Mouse (Mus musculus): ENCODE data around the gene Psip1.
"Not testable (repeated sequence)": the region's sequence is repeated elsewhere in the genome, so short reads cannot be mapped to it uniquely, and the experiment has no call there.

Psip1 gene

DNA sequence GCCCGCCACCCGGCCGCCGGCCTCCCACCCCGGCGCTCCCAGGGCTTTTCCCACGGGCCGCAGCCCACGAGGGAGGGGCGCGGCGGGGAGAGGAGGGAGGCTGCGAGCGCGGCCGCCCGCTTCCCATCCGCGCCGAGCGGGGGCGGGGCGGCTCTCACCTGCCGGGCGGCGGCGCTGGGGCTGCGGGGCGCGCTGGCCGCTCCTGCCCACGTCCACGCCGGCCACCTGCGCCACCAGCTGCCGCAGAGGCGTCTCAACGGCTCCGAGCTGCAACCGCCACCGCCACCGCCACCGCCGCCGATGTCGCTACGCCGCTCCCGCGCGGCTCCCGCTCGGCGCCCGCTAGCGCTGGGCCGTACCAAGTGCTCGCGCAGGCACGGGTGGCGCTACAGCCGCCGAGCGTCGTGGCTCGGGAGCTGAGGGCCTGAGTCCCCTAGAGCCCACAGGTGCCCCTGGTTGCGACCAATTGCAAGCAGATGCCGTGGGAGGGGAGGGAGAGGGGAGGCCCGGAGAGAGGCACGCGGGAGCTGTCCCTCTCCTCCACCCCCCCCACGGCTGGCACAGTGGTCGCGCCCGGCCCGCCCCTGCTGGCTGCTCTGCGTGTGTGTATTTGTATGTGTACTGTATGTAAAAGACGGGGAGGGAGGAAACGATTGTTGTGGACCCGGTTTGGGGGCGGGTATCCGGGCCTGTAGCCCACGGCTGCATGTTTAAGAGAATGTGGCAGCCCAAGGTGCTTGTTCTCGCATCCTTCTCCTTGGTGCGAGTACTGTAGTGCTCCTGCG lies at the start of gene Psip1:
Gene Psip1 (minus strand): TSS at position 343 of the 785 bp plus-strand sequence.
- peak; percentile 57 for DNase-seq (ENCODE audit: low spot score)

DNA sequence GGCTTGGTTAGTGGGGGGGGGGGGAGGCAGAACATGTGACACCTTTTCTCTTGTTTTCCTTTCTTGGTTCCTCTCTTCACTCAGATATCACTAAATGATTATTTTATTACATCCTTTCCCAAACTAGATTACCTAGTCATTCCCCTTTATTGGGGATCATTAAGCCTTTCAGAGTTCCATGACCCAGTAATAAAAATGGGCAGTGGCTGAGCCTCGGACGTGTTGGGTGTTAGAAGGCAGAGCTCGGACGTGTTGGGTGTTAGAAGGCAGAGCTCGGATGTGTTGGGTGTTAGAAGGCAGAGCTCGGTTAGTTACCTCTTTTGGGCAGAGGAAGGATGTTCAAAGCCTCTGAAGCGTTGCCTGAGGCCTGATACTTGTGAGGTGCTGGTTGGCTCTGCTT lies 47.8 kb upstream of the Psip1 start:
- no peak for DNase-seq (ENCODE audit: low spot score)

DNA sequence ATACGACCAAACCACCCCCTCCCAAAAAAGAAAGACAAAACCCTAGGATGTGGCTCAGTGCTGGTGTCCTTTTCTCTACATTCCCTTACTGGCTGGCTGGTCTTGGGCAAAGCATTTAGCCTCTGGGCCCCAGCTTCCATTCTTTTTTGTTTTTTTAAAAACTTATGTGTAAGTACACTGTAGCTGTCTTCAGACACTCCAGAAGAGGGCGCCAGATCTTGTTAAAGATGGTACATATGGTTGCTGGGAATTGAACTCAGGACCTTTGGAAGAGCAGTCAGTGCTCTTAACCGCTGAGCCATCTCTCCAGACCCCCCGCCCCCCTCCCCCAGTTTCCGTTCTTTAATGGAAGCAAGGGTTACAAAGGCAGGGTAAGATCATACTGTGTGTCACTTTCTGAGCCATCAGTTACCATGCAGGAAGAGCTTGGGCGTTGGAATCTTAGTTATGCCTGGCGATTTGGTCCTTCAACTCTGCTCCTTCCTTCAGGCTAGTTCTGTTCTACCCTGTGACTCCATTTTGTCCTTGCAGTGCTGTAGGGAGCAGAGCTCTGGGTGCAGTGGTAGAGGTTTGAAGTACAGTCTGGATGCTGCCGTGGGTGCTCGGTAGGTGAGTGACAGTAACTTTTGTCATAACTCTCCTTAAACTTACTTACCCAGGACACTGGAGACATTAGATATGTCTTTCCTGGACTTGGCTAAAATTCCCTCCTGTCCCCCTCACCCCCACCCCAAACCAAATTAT lies 47.1 kb upstream of the Psip1 start:
- DNase-seq (ENCODE audit: low spot score) = no peak

DNA sequence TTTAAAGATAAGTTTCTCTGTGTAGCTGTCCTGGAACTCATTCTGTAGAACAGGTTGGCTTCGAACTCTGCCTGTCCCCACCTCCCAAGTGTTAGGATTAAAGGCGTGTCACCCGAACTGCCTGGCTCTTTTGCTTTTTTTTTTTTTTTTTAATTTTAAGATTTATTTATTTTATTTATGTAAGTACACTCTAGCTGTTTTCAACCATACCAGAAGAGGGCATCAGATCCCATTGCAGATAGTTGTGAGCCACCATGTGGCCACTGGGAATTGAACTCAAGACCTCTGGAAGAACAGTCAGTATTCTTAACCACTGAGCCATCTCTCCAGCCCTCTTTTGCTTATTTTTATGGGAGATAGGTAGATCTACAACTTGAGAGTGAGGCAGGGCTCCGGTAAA lies 43.8 kb upstream of the Psip1 start:
- not testable (repeated sequence) for DNase-seq (ENCODE audit: low spot score)

DNA sequence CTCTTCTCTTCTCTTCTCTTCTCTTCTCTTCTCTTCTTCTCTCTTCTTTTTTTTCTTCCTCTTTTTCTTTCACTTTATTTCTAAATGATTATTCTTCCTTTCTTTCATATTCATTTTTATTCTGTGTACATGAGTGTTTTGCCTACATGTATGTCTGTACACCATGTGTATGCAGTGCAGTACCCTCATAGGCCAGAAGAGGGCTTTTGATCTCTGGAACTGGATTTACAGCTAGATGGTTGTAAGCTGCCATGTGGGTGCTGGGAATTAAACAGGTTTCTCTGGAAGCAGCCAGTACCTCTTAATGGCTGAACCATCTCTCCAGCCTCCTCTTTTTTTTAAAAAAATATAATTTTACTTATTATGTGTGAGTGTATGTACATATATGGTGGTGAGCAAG lies 41.7 kb upstream of the Psip1 start:
- no peak for DNase-seq (ENCODE audit: low spot score)

DNA sequence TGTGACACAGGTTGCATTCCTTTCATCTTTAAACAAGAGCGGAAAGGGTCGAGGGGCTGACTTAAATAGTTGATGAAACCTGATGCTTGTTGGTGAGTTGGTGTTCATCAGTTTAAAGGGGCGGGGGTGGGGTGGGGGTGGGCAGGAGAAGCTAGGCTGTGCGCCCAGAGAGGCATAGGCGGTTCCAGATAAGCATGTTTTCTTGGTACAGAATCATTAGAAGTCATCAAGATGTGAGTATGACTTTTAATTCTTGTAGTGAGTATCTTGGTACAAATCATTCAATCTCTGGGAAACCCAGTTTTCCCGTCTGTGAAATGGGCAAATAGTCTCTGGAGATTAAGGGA lies 40.7 kb upstream of the Psip1 start:
- DNase-seq (ENCODE audit: low spot score) = no peak

DNA sequence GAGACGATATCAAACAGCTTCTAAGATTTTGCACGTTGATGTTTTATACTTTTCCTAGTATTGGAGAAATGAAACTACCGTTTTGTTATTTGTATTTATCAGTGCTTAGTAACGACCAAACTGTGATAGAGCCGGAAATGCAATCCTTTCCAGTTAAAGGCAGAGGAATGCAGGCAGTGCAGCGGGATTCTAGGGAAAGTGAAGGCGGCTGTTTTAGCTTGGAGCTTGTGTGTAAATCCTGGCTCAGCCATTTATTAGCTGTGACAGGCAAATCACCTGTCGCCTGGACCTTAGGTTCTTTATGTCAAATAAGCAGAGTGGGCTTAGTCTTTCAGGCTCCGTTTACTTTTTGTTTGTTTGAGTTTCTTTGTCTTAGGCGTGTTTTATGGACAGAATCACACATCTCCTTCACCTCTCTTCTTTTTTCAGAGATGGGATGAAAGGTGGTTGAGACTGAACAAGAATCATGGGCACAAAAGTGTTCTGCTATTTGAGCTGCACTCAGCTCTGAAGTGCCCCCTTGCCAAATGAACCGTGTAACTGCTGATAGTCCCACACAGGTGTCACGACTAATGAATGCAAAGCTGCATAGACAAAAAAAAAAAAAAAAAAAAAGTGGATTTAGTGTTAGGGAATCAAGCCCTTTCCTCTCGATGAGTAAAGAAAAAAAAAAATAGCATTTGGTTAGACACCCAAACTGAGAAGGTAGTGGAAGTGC lies 40.2 kb upstream of the Psip1 start:
- no peak for DNase-seq (ENCODE audit: low spot score)

DNA sequence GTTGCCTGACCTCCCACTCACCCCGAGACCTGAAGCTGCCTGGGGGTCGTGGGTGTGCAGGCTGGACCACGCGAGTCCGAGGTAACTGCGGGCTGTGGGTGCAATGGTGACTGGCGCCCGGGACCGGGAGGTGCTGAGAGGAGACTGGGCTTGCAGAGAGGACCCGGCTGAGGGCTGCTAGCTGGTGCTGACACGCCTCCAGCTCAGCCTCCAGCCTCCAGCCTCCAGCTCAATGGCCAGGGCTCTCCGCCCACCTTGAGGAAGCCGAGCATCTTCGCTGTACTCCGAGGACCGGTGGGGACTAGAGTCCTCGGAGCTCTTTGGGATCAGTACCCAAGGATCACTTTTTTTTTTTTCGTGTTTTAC lies 39.4 kb upstream of the Psip1 start:
- peak; percentile 43 for DNase-seq (ENCODE audit: low spot score)

DNA sequence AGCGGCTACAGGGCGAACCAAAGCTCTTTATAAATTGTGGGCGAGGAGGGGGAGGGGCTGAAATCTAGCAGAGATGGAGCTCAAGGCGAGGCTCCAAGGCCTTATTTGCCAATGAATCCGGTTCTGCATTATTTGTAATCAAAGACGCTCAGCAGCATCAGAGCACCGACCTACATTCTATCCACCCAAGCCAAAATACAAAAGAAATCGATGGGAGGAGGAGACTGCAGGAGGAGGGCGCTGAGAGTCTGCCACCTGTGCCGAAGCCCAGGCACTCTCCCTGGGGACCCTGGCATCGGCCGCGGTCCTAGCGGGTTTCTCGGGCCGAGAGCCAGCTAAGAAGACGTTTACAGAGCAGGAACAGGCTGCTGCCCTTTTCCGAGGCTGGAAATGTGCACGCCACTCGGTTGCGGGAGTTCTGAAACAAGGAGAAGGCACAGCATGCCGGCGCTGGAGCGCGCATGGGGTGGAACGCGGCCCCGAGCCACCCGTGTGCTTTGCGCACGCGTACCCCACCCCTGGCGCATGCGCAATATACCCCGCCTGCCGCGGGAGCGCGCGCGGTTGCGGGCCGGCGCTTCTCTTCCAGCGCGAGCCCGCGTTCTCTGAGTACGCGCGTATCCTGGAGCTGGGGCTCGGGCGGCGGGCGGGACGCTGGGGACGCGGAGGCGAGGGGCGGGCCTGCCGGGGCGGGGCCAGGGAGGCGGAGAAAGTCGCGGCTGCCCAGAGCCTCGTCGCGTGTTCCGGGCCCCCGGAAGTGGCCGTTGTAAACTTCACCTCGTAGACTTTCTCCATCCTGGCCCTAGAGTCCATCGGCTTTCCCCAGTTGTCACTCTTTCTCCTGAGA lies 38.8 kb upstream of the Psip1 start, which contains the start of gene Ccdc171:
Gene Ccdc171 (plus strand): TSS at position 703 of the 847 bp plus-strand sequence.
- peak; percentile 93 for DNase-seq (ENCODE audit: low spot score)

DNA sequence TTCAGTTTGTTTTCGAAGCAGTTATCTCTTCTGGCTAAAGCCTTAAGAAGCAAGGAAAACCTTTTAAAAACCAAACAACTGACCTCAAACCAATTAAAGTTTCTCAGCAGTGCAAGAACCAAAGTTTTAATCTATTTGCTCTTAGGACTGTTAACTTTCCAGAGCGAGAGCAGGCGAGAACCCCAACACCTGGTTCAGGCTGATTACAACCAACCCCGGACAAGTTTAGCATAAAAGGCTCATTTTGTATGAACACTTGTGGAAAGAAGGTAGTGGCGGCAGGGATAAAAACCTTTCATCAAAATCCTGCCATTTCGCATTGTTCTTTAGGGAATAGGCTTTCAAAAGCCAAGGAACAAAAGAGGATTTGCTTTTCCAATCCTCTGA lies 38.2 kb upstream of the Psip1 start:
- no peak for DNase-seq (ENCODE audit: low spot score)

DNA sequence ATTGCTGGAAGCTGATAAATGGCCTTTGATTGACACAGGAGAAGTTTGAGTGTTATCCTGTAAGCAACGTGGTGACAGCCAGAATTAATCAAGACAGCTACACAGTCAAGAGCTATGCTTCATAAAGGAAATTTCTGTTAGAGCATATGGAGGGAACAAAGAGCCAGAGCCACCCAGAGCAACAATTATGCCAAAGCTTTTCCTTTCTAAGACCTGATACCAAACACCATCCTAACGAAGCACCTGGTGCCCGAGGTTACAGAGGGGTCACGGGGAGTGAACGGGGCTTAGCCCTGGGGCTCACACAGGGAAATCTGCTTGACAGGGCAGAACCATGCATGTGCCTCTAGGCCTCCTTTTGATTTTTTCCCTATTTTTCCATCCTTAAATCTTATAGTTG lies 35.8 kb upstream of the Psip1 start:
- DNase-seq (ENCODE audit: low spot score) = no peak

DNA sequence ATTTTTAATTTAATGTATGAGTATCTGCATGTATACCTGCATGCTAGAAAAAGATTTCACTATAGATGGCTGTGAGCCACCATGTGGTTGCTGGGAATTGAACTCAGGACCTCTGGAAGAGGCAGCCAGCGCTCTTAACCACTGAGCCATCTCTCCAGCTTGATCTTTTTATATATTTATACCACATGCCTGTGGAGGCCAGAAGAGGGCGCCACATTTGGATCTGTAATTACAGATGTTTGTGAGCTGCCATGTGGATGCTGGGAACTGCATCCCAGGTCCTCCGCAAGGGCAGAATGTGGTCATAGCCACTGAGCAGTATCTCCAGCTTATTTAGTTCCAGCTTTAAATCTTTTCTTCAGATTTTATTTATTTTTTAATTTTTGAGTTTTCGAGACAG lies 34.0 kb upstream of the Psip1 start:
- no peak for DNase-seq (ENCODE audit: low spot score)

DNA sequence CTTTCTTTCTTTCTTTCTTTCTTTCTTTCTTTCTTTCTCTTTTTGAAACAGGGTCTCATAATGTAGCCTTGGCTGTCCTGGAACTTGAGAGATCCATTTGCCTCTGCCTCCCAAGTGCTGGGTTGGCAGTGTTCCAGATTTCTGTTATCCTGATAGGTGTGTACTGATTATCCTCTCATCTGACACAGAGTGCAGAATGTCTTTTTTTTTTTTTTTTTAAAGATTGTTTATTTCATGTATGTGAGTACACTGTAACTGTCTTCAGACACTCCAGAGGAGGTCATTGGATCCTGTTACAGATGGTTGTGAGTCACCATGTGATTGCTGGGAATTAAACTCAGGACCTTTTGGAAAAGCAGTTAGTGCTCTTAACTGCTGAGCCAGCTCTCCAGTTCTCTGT lies 33.5 kb upstream of the Psip1 start:
- DNase-seq (ENCODE audit: low spot score) = no peak

DNA sequence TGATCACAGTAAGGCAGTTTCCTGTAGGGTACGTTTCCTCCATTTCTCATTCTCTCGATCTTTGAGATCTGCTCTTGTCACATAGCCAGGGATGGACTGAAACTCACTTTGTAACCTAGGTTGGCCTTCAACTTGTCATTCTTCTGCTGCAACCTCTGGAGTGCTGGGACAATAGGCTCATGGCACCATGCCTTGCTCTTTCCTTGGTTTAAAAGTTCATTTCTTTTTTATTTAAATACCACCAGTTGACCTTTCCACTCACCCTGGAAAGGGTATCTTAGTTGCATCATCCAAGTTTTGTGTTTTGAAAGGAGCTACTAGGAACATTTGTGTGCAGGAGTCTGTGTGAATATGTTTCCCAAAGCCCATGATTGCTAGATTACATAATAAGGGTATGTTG lies 32.9 kb upstream of the Psip1 start:
- DNase-seq (ENCODE audit: low spot score) = no peak

DNA sequence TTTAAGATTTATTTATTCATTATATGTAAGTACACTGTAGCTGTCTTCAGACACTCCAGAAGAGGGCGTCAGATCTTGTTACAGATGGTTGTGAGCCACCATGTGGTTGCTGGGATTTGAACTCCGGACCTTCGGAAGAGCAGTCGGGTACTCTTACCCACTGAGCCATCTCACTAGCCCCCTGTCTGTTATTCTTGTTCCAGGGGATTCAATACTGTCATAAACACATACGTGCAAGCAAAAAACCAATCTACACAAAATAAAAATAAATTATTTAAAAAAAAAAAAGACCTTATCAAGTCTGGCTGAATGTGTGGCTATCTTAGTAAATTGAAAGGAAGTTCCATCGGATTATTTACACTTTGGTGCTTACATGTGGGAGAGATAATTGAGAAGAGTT lies 29.9 kb upstream of the Psip1 start:
- DNase-seq (ENCODE audit: low spot score) = not testable (repeated sequence)

DNA sequence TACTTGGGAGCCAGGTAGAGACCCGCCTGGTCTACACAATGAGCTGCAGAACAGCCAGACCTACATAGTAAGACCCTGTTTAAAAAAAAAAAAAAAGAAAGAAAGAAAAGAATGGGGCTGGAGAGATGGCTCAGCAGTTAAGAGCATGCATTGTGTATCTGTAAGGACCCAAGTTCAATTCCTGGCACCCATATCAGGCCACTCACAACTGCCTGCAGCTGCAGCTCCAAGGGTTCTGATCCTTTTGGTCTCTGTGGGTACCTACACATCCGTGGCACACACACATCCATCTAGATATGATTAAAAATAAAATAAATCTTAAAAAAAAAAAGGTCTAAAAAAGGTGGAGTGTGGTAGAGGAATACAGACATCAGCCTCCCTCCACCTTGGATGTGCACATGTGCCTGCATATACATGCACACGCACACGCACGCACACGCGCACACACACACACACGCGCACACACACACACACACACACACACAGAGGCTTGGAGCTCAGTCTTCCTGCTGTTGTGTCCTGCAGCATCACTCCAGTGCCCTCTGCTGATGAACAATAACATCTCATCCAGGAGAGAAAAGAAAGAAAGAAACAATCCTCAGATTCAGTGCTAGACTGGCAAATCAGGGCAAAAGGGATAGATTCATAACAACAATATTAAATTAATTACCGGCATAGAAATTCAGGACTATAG lies 28.9 kb upstream of the Psip1 start:
- DNase-seq (ENCODE audit: low spot score) = no peak

DNA sequence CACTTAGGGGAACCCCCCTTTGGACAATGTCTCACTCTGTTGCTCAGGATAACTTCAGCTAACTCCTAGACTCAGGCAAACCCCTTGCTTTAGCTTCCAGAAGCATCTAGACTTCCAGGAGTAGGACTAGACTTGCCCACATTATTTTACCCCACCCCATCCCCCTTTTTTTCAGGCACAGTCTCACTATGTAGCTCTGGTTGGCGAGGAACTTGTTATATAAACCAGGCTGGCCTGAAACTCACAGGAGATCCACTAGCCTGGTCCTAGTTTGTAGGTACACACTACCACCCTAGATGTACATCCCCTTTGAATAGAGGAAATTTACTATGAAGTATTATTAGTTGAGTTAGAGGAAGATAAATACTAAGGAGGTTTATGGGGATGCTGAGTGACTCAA lies 27.9 kb upstream of the Psip1 start:
- no peak for DNase-seq (ENCODE audit: low spot score)

DNA sequence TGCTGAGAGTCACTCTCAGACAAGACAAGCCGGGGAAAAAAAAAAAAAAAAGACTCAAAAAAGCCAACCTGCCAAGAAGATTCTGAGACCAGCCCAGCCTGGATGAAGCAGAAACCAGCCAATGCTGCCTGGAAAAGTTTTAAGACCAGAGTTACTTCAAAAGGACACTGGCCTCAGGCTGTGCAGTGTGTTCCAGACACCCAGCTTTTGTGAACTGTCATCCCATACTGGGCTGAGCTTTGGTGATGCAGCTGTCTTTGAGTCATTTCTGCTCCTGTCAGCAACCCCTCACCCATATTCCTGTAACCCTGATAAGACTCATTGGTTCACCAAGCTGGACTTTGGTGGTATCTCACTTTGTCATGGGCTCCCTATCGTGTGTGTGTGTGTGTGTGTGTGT lies 26.4 kb upstream of the Psip1 start:
- no peak for DNase-seq (ENCODE audit: low spot score)

DNA sequence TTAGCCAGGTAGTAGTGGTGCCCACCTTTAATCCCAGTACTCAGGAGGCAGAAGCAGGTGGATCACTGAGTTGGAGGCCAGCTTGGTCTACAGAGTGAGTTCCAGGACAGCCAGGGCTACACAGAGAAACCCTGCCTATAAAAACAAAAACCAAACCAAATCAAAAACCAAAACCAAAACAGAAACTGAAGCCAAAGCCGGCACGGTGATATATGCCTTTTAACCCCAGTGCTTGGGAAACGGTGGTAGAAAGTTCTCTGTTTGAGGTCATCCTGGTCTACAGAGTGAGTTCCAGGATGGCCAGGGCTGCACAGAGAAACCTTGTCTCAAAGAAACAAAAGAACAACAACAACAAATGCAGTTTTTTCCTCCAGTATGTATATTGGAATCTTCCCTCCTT lies 26.0 kb upstream of the Psip1 start:
- DNase-seq (ENCODE audit: low spot score) = no peak

DNA sequence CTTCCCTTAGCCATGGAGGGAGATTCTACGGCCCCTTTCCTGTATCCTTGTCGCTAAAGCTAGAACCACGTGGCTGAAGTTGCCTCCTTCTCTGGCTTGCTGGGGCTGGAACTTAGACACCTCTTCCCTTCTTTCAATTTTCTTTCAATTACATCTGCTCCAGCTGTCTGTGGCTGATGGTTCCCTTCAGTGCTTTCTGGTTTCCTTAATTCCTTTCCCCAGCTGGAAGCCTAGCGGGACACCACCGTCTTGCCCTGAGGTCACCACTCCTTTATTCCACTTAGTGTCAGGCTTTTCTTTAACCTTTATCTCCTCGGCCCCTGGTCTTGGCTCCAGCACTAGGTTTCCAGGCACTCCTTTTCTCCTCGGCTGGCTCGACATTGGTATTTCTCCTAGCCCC lies 24.8 kb upstream of the Psip1 start:
- DNase-seq (ENCODE audit: low spot score) = no peak

DNA sequence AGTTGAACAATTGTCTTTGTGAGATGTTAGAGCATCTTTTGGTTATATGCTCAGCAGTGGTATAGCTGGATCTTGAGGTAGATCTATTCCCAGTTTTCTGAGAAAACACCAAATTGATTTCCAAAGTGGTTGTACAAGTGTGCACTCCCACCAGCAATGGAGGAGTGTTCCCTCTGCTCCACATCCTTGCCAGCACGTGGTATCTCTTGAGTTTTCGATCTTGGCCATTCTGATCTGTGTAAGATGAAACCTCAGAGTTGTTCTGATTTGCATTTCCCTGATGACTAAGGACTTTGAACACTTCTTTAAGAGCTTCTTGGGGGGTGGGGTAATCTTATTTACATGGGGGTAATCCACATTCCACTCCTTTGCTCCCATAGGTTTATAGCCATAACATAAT lies 23.3 kb upstream of the Psip1 start:
- no peak for DNase-seq (ENCODE audit: low spot score)

DNA sequence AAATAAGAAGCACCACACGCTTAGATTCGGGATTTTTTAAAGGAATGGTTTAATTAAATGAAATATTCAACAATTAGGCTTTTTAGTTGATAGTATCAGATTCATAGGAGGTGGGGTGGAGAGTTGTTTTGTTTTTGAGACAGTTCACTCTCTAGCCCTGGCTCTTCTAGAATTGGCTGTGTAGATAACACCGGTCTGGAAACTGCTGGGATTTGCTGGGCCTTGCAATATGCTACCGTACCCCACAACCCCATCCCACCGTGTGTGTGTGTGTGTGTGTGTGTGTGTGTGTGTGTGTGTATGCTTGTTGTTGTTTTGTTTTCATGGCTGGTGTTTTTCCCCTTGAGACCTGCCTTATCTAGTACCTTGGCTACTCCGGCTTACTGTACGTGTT lies 14.8 kb upstream of the Psip1 start:
- DNase-seq (ENCODE audit: low spot score) = no peak

Data from ovary, adult 18-20 months (tissue).